Mouse (Mus musculus): ENCODE measurements around the gene Uaca. TPM values are rescaled to one million over a fixed set of nuclear protein-coding genes. Genes with fewer than 3 reads are reported as not detected.
A peak's percentile ranks its signal among the peaks of the same experiment; 100 is the strongest.

The Uaca gene
- polyA plus RNA-seq, 1 experiment from 2014 or later, result 15.2 TPM

GRCm38 (mm10) chr9:60759436-60760007 is 34.8 kb upstream of the Uaca start:
- no peaks in the 10 kb centered on the region for H3K4me1 ChIP-seq
- no peaks in the 10 kb centered on the region for H3K36me3 ChIP-seq
- no peak overlapping the region for H3K4me2 ChIP-seq (replicated peaks)
- ATAC-seq (replicated peaks), result no peak
- H3K9me3 ChIP-seq, result no peaks in the 10 kb centered on the region
- no peak overlapping the region for H3K4me3 ChIP-seq
- no peak overlapping the region for H3K9ac ChIP-seq (replicated peaks)
- no peaks in the 10 kb centered on the region for H3K27me3 ChIP-seq
- WGBS, result 73% methylated on average over 10 of the region's 10 CpGs
- no peak overlapping the region for H3K27ac ChIP-seq (replicated peaks)

- H3K4me1 ChIP-seq, result no peaks in the 10 kb centered on the region
- WGBS, result 58% methylated on average over 2 of the region's 2 CpGs
- H3K4me2 ChIP-seq (replicated peaks), result no peak overlapping the region
- ATAC-seq (replicated peaks), result no peak
- no peaks in the 10 kb centered on the region for H3K27me3 ChIP-seq
- H3K9ac ChIP-seq (replicated peaks), result no peak overlapping the region
- H3K27ac ChIP-seq (replicated peaks), result no peak overlapping the region
- H3K36me3 ChIP-seq, result no peaks in the 10 kb centered on the region
- H3K4me3 ChIP-seq, result no peak overlapping the region
- no peaks in the 10 kb centered on the region for H3K9me3 ChIP-seq
Observed at GRCm38 (mm10) chr9:60765181-60765580, 29.2 kb upstream of the Uaca start.

- Histone ChIP-seq H3K4me2 (replicated peaks) (no peak overlapping the region), H3K27me3 (no peaks in the 10 kb centered on the region), H3K4me3 (no peak overlapping the region), H3K9ac (replicated peaks) (no peak overlapping the region), H3K4me1 (no peaks in the 10 kb centered on the region), H3K9me3 (no peaks in the 10 kb centered on the region), H3K36me3 (no peaks in the 10 kb centered on the region), H3K27ac (replicated peaks) (no peak overlapping the region)
- ATAC-seq (replicated peaks), result no peak
- 77% methylated on average over 9 of the region's 9 CpGs for WGBS
Observed at GRCm38 (mm10) chr9:60768393-60768792, 25.9 kb upstream of the Uaca start.

GRCm38 (mm10) chr9:60769711-60770111 is 24.6 kb upstream of the Uaca start:
- Histone ChIP-seq H3K4me1 (no peaks in the 10 kb centered on the region), H3K9me3 (no peaks in the 10 kb centered on the region), H3K4me3 (no peak overlapping the region), H3K4me2 (replicated peaks) (no peak overlapping the region), H3K36me3 (no peaks in the 10 kb centered on the region), H3K9ac (replicated peaks) (no peak overlapping the region), H3K27ac (replicated peaks) (no peak overlapping the region), H3K27me3 (no peaks in the 10 kb centered on the region)
- no peak for ATAC-seq (replicated peaks)
- WGBS, result 81% methylated on average over 6 of the region's 6 CpGs

- H3K27ac ChIP-seq (replicated peaks), result no peak overlapping the region
- no peak for ATAC-seq (replicated peaks)
- no peaks in the 10 kb centered on the region for H3K9me3 ChIP-seq
- no peak overlapping the region for H3K4me2 ChIP-seq (replicated peaks)
- no peaks in the 10 kb centered on the region for H3K27me3 ChIP-seq
- 81% methylated on average over 2 of the region's 2 CpGs for WGBS
- no peaks in the 10 kb centered on the region for H3K4me1 ChIP-seq
- H3K9ac ChIP-seq (replicated peaks), result no peak overlapping the region
- no peak overlapping the region for H3K4me3 ChIP-seq
- no peaks in the 10 kb centered on the region for H3K36me3 ChIP-seq
Observed at GRCm38 (mm10) chr9:60773713-60774112, 20.6 kb upstream of the Uaca start.

GRCm38 (mm10) chr9:60776899-60777298 is 17.4 kb upstream of the Uaca start:
- WGBS, result 91% methylated on average over 9 of the region's 9 CpGs

GRCm38 (mm10) chr9:60782057-60782789 is 12.1 kb upstream of the Uaca start:
- Histone ChIP-seq H3K27ac (replicated peaks) (no peak overlapping the region), H3K4me1 (peaks cover 5% of the 10 kb centered on the region; the same call in 1 of the 2 replicates), H3K9ac (replicated peaks) (no peak overlapping the region), H3K4me3 (no peak overlapping the region), H3K4me2 (replicated peaks) (no peak overlapping the region), H3K36me3 (no peaks in the 10 kb centered on the region), H3K27me3 (no peaks in the 10 kb centered on the region), H3K9me3 (no peaks in the 10 kb centered on the region)
- 46% methylated on average over 9 of the region's 9 CpGs for WGBS
- ATAC-seq (replicated peaks), result no peak; the same call in 1 of the 2 replicates

More at GRCm38 (mm10) chr9:60776899-60777298, 17.4 kb upstream of the Uaca start:
- no peak overlapping the region for H3K4me2 ChIP-seq (replicated peaks)
- no peaks in the 10 kb centered on the region for H3K36me3 ChIP-seq
- peaks cover 4% of the 10 kb centered on the region; the same call in 1 of the 2 replicates for H3K4me1 ChIP-seq
- no peaks in the 10 kb centered on the region for H3K9me3 ChIP-seq
- H3K27ac ChIP-seq (replicated peaks), result no peak overlapping the region
- H3K4me3 ChIP-seq, result no peak overlapping the region
- H3K9ac ChIP-seq (replicated peaks), result no peak overlapping the region
- no peak for ATAC-seq (replicated peaks)
- H3K27me3 ChIP-seq, result no peaks in the 10 kb centered on the region

- WGBS, result 70% methylated on average over 4 of the region's 4 CpGs
- H3K27me3 ChIP-seq, result no peaks in the 10 kb centered on the region
- ATAC-seq (replicated peaks), result no peak
- H3K9me3 ChIP-seq, result no peaks in the 10 kb centered on the region
- H3K9ac ChIP-seq (replicated peaks), result no peak overlapping the region
- H3K27ac ChIP-seq (replicated peaks), result no peak overlapping the region
- no peak overlapping the region for H3K4me2 ChIP-seq (replicated peaks)
- H3K36me3 ChIP-seq, result no peaks in the 10 kb centered on the region
- peaks cover 5% of the 10 kb centered on the region; the same call in 1 of the 2 replicates for H3K4me1 ChIP-seq
- no peak overlapping the region for H3K4me3 ChIP-seq
Observed at GRCm38 (mm10) chr9:60785069-60785468, 9.3 kb upstream of the Uaca start.

GRCm38 (mm10) chr9:60787517-60788110 is 6.7 kb upstream of the Uaca start:
- no peak overlapping the region for H3K4me2 ChIP-seq (replicated peaks)
- 53% methylated on average over 2 of the region's 2 CpGs for WGBS
- ATAC-seq (replicated peaks), result no peak
- H3K27me3 ChIP-seq, result peaks cover 6% of the 10 kb centered on the region; the same call in 1 of the 2 replicates
- H3K4me1 ChIP-seq, result no peaks in the 10 kb centered on the region
- H3K4me3 ChIP-seq, result no peak overlapping the region
- no peaks in the 10 kb centered on the region for H3K9me3 ChIP-seq
- no peak overlapping the region for H3K9ac ChIP-seq (replicated peaks)
- H3K36me3 ChIP-seq, result no peaks in the 10 kb centered on the region
- no peak overlapping the region for H3K27ac ChIP-seq (replicated peaks)

- ATAC-seq (replicated peaks), result no peak
- no peak overlapping the region for H3K27ac ChIP-seq (replicated peaks)
- peaks cover 6% of the 10 kb centered on the region; the same call in 1 of the 2 replicates for H3K27me3 ChIP-seq
- H3K4me3 ChIP-seq, result no peak overlapping the region
- H3K9ac ChIP-seq (replicated peaks), result no peak overlapping the region
- no peaks in the 10 kb centered on the region for H3K9me3 ChIP-seq
- H3K4me2 ChIP-seq (replicated peaks), result no peak overlapping the region
- H3K36me3 ChIP-seq, result no peaks in the 10 kb centered on the region
- 82% methylated on average over 2 of the region's 2 CpGs for WGBS
- peaks cover 14% of the 10 kb centered on the region for H3K4me1 ChIP-seq
Observed at GRCm38 (mm10) chr9:60790282-60790681, 4.1 kb upstream of the Uaca start.

- ATAC-seq (replicated peaks), result peak; percentile 79
- Histone ChIP-seq H3K27ac (replicated peaks) (no peak overlapping the region), H3K9me3 (no peaks in the 10 kb centered on the region), H3K4me3 (peak overlapping the region; percentile 75), H3K9ac (replicated peaks) (peak overlapping the region; percentile 58), H3K27me3 (peaks cover 9% of the 10 kb centered on the region; the same call in 1 of the 2 replicates), H3K4me2 (replicated peaks) (peak overlapping the region; percentile 99), H3K4me1 (peaks cover 14% of the 10 kb centered on the region), H3K36me3 (no peaks in the 10 kb centered on the region)
- WGBS, result 2% methylated on average over 30 of the region's 30 CpGs
Observed at GRCm38 (mm10) chr9:60794841-60795351, 554 bp downstream of the Uaca start.

- Histone ChIP-seq H3K4me3 (no peak overlapping the region), H3K4me1 (peaks cover 14% of the 10 kb centered on the region), H3K9ac (replicated peaks) (no peak overlapping the region), H3K27me3 (peaks cover 9% of the 10 kb centered on the region; the same call in 1 of the 2 replicates), H3K4me2 (replicated peaks) (no peak overlapping the region), H3K27ac (replicated peaks) (no peak overlapping the region), H3K9me3 (no peaks in the 10 kb centered on the region), H3K36me3 (no peaks in the 10 kb centered on the region)
- WGBS, result 88% methylated on average over 7 of the region's 7 CpGs
- no peak for ATAC-seq (replicated peaks)
Observed at GRCm38 (mm10) chr9:60796076-60796475, 1.7 kb downstream of the Uaca start.
